Mouse (Mus musculus) layer of hippocampus, postnatal 25 days (tissue): ENCODE measurements around the gene Tcf3. TPM values are rescaled to one million over a fixed set of nuclear protein-coding genes. Genes with fewer than 3 reads are reported as not detected.

Source experiments
- DNase-seq, 2 experiments: peaks; one replicate each; pipeline ENCODE4 v3.0.0; 2022; ENCODE audit warnings: mixed read lengths in 2 of 2, low spot score in 1 of 2; ENCODE audit errors: extremely low spot score in 1 of 2
- total RNA-seq, 2 experiments: library from RNA; stranded (reverse); gene quantifications; 2 replicates each; pipeline ENCODE4 v1.2.3; 2021

Gene Tcf3
- total RNA-seq, 2 experiments from 2014 or later = 26.9 to 32.1 TPM

- DNase-seq = peak; percentile 75 to 85
Measured at GRCm38 (mm10) chr10:80387522-80387959, 45.9 kb downstream of the Tcf3 start, which contains the start of gene Mex3d. Gene Mex3d, minus strand, starts transcription at chr10:80387659.

- no peak for DNase-seq
Measured at GRCm38 (mm10) chr10:80386735-80387471, 46.5 kb downstream of the Tcf3 start.

GRCm38 (mm10) chr10:80385811-80386734 is 47.4 kb downstream of the Tcf3 start:
- DNase-seq = no peak

- DNase-seq = no peak
Measured at GRCm38 (mm10) chr10:80385310-80385709, 48.1 kb downstream of the Tcf3 start.

GRCm38 (mm10) chr10:80384709-80385108 is 48.7 kb downstream of the Tcf3 start:
- DNase-seq = no peak

GRCm38 (mm10) chr10:80384115-80384639 is 49.3 kb downstream of the Tcf3 start:
- DNase-seq = no peak

GRCm38 (mm10) chr10:80383431-80383830 is 50.0 kb downstream of the Tcf3 start:
- DNase-seq = no peak

- no peak for DNase-seq
Measured at GRCm38 (mm10) chr10:80382641-80383365, 50.6 kb downstream of the Tcf3 start.

GRCm38 (mm10) chr10:80377716-80378115 is 55.7 kb downstream of the Tcf3 start:
- no peak for DNase-seq

- DNase-seq = peak; percentile 81 to 98
Measured at GRCm38 (mm10) chr10:80376160-80376559, 57.3 kb downstream of the Tcf3 start.

GRCm38 (mm10) chr10:80374063-80374462 is 59.4 kb downstream of the Tcf3 start:
- peak; percentile 44 to 81 for DNase-seq

- no peak for DNase-seq
Measured at GRCm38 (mm10) chr10:80372706-80373105, 60.7 kb downstream of the Tcf3 start.

GRCm38 (mm10) chr10:80371983-80372382 is 61.5 kb downstream of the Tcf3 start:
- no peak for DNase-seq

- no peak for DNase-seq
Measured at GRCm38 (mm10) chr10:80371411-80371966, 62.0 kb downstream of the Tcf3 start.

- no peak for DNase-seq
Measured at GRCm38 (mm10) chr10:80369995-80370747, 63.3 kb downstream of the Tcf3 start.

GRCm38 (mm10) chr10:80368392-80368791 is 65.1 kb downstream of the Tcf3 start:
- DNase-seq = no peak

- no peak for DNase-seq
Measured at GRCm38 (mm10) chr10:80367954-80368353, 65.5 kb downstream of the Tcf3 start.

- DNase-seq = no peak
Measured at GRCm38 (mm10) chr10:80365736-80366135, 67.7 kb downstream of the Tcf3 start.

GRCm38 (mm10) chr10:80363734-80364133 is 69.7 kb downstream of the Tcf3 start:
- no peak for DNase-seq
